Mouse (Mus musculus) hindlimb bud, embryonic 11.5 days (tissue): ENCODE results near the gene Sfmbt2.

Experiments
- DNase-seq: peaks from one replicate; pipeline ENCODE4 v3.0.0-alpha.2; 2012; ENCODE audit warnings: low read depth, low spot score; ENCODE audit errors: extremely low spot score

Gene Sfmbt2

GRCm38 (mm10) chr2:10371899-10372298 is 1.6 kb downstream of the Sfmbt2 start:
- no peak for DNase-seq

- DNase-seq: no peak
Measured at GRCm38 (mm10) chr2:10372321-10372723, 2.0 kb downstream of the Sfmbt2 start.

GRCm38 (mm10) chr2:10372776-10373507 is 2.6 kb downstream of the Sfmbt2 start:
- no peak for DNase-seq

GRCm38 (mm10) chr2:10373508-10374206 is 3.3 kb downstream of the Sfmbt2 start:
- DNase-seq: no peak

DNA sequence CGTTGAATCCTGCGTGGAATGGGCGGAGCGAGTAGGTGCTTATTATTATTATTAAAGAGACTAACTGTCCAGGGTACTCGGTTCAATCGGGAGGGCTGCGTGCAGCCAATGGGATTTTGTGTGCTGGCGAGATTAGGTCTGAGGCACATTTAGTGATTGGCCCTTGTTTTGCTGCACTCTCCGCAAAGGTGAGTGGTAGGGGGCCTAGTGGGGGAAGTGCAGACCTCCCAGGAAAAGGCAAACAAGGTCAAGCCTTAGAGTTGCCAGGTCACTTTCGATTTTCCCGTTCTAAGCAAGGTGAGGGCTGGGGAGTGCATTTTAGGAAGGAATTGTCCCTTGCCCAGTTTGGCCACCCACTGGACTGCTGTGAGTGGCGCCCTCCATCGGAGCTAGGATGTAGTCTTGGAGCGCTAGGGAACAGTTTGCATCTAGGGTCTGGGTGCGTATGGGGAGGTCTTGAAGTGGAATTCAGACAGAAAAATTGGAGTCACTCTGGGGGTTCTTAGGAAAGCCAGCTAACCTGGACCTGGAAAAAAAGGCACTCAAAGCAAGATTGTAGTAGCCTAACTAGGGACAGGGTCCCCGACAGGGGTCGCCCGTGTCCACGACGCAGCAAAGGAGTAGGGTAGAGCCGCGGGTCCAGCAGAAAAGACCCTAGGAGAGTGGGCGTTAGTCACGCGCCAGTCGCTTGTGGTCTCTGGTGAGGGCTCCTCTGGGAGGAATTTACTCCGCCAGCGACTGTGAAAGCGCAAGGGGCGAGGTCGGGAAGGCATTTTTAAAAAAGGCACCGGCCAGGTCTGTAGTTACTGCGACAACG is 4.1 kb downstream of the Sfmbt2 start:
- DNase-seq: no peak

GRCm38 (mm10) chr2:10375024-10375372 is 4.7 kb downstream of the Sfmbt2 start:
- no peak for DNase-seq

DNA sequence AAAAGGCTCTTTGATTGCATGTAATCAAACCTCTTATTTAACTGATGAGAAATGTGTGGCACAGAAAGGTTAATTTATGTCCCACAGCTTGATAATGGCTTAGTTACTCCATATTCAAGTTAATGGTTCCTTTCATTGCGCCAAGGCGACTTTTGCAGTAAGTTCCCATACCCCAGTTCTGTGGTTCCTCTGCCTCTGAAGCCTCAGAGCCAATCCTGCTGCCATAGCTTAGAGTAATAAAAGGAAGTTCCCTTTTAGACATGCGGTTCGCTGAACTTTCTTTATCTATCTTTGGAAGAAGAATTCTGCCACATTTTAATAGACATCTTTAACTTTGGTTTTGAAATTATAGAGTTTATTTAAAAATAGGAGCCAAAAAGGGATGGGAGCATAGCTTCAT is 19.7 kb downstream of the Sfmbt2 start:
- DNase-seq: no peak

DNA sequence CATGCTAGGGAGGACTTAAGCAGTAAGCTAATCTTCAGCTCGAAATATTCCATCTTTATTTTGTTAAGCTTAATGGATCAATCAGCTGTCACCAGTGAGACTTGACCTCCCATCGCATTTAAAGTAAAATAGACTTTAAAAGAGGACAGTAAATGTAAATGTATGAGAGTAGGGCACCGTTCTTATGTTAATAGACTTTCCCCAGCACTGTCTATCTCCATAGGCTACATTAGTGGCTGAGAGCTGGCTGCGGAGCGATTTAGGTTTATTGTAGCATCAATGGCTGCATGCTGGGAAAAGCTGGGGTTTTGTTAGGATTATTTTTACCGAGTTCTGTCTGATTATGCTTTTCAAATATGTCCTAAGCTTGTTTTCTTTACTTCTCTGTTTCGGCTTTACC is 20.5 kb downstream of the Sfmbt2 start:
- no peak for DNase-seq

GRCm38 (mm10) chr2:10395143-10395542 is 24.8 kb downstream of the Sfmbt2 start:
- DNase-seq: no peak

- no peak for DNase-seq
Measured at GRCm38 (mm10) chr2:10397790-10398189, 27.5 kb downstream of the Sfmbt2 start.

DNA sequence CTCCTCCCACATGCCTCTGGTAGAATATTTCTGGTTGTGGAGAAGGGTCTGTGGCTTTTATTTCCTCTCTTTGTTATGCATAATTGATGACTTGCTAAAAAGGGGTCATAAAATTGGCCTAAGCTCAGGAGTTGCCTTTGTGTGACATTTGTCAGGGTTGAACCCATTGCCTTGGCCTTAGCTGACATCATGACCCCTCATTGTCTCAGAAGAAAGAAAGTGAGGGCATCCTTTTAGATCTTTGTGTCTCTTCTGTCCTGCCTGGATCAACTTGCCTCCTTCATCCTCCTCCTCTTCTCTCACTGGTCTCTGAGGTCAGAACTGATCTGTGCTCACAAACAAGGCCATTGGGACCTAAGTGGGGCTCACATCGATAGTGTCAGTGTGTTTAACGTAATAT is 35.8 kb downstream of the Sfmbt2 start:
- DNase-seq: no peak

GRCm38 (mm10) chr2:10409422-10409821 is 39.1 kb downstream of the Sfmbt2 start:
- no peak for DNase-seq

DNA sequence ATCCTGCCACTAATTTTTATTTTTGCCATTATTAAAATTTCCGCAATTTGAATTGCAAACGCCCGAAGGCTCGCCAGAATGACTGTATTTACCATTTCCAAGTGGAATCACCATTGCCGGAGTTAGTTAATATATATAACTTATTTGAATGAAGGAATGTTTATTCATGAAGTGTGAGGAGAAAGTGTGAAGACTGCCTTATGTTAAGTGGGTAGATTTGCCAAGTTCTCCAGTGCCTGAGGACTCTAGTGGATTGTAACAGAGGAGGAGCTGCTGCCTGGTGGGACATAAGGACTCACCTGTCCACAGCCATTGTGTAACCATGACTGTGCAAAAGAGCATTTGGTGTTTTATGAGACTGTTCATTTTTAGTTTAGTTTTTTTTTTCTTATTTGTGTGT is 39.8 kb downstream of the Sfmbt2 start:
- no peak for DNase-seq

DNA sequence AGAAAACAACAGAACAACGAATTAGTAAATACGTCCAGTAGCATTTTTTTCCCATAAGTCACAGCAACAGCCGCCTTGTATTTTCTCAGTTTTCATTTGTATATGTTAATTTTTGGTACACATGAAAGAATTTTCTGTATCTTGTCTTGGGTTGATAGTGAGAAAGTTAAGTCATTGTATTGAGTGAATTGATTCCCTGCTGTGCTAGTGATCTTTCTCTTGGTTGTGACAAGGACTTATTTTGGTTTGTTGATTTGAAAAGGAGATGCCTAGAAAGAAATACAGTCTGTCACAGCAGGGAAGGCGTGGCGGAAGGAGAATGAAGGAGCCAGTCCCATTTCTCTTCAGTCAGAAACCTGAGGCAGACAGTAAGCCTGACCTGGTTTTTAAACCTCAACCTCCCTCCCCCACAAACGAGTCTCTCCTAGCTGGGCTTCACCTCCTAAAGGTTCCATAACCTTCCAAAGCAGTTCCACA is 50.7 kb downstream of the Sfmbt2 start:
- no peak for DNase-seq

- no peak for DNase-seq
Measured at GRCm38 (mm10) chr2:10437290-10437689, 67.0 kb downstream of the Sfmbt2 start.

DNA sequence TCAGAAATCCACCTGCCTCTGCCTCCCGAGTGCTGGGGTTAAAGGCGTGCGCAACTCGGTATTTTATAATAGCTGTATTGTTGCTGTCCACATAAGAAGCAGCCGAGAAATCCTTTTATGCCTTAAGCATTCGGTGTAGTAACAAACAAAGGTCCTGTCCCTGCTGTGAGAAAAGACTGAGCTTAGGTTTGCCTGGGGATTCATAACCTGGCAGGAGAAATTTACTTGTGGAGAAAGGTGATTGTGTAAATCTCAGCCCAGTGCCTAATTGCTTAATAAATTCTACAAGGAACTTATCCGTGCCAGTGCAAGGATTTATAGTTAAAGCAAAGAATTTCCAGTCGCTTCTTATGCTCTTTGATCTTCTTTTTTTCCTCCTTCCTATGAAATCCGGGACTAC is 71.5 kb downstream of the Sfmbt2 start:
- no peak for DNase-seq

DNA sequence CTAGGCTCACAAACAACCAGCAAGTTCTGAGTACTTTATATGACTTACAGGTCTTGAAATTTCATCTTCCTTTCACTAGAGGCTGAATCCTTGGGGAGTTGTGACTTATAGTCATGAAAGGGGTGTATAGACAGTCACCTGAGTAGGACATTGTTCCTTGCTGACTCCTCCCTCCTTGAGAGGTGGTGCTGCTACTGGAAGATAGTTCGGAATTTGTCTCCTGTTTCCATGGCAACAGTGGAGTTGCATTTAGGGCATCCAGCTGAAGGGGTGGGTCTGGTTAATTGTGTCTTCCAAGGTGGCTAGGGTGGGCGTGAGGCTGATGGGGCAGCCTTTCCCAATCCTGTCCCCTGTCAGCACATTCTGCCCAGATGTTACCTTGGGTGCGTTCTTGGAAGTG is 83.3 kb downstream of the Sfmbt2 start:
- DNase-seq: no peak

DNA sequence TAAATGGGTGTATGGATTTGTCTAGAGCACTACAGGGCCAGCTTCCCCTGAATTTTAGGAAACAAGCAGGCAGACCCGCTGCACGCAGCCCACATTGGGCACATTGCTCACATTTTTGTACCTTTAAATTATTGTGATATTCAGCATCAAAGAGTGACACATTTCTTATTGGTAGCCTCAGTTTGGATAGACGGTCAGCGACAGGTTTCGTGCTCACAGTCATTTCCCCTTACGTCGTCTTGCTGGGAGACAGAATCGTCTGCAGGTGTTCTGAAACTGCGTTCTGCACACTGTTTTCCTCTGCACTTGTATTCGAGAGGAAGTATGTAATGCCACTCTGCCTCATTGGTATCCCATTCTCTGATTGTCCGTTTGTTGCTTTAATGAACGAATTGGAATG is 88.0 kb downstream of the Sfmbt2 start:
- no peak for DNase-seq

DNA sequence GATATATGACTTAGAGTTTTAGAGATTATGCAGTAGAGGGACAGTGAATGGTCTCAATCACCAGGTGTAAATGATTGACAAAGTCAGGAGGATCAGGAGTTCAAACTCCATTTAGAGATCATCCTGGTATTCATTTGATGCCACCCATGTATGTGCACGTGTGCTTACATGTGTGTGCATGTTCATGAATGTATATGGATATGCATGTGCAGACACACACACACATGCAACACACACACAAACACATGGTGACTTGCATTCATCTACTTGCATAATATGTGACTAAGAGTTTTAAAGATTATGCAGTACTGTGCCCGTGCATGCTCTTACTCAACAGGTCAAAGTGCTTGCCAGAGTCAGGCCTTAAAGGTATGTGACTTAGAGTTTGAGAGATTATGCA is 146.2 kb downstream of the Sfmbt2 start:
- DNase-seq: no peak

DNA sequence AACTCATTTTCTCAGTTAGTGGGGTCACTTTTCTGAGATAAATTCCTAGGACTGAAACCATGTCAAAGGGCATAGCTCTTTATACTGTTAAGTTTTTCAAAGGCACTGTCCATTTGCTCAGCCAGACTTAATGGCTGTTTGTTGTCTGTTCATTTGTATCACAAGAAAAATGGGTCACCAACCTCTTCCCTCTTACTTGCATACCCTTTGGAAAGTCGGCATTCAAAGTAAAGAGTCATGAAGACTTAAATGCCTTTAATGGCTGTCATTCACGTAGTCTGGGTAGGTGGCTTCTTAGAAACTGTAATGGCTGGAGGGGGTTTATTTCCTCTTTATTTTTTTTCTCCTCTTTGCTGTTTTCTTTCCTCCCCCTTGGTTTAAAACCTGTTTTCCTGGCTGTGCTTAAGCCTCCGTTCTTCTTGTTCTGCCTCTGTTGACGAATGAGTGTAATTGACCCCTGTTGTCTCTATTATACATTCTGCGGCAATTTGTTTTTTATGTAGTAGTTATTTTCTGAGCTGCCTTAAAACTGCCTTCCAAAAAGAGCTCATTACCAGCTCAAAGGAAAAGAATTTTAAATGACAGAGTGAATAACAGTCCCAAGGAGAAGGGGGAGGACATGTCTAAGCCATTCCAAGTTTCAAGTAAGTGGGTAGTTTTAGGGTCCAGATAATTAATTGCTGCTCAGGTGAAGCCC is 151.6 kb downstream of the Sfmbt2 start:
- peak; percentile 12 for DNase-seq

DNA sequence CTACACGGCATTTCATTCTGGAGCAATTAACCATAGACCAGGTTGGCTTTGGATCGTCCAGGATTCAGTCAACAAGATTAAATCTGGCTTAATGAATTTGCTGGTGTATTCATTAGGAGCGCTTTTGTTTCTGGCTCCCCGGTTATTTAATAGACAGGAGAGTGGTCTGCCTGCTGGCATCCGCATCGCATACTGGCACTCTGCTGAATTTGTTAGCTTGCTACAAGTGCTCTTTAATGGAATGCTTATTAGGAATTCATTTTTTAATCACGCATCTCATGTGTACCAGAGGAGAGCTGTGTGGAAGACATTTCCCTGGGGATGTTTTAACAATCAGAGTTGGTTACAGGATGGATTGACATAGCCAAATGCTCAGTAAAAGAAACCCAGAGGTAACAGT is 155.3 kb downstream of the Sfmbt2 start:
- DNase-seq: no peak
